ENCODE assay signal across 7 mouse cellular contexts in the genomic region with DNA sequence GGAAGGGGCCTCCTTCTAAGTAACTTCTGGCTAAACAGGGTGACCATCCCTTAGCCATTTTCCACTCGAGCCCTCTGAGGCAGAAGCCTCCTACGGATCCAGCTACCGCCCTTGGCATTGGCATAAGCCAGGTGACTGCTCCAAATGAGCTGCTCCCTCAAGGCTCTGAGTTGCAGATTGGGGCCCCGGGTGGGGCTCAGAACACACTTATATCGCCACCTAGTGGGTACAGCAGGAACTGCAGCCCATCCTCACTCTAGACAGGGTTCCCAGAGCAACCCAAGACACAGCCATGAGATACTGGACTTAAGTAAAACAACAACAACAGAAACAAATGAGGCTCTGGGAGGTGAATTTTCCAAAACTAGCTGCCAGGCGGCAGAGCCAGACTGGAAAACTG. TPM values are rescaled to one million over a fixed set of nuclear protein-coding genes. Genes with fewer than 3 reads are reported as not detected.
DNase-seq lines count a peak whose midpoint lies in the region; ATAC-seq lines count a peak whose summit lies in the region.

No protein-coding gene starts in this region.

- no peak overlapping the region for H3K27ac ChIP-seq in intestine, embryonic 14.5 days (ENCODE audit: low read depth)

- 0 out of 2 replicates have a peak, but pooled peaks cover 2% of the 10 kb centered on the region for H3K4me1 ChIP-seq in intestine, embryonic 14.5 days (replicated peaks; ENCODE audit: control insufficient read depth, insufficient read depth, low read length)

- intact Hi-C loops in gastrocnemius, postnatal 14 days (cut with DNase I; ENCODE audit: low total_unique reads): loop anchor here (5.0 to 10.0 kb wide), 2 partner anchors 174 to 253 kb away; no protein-coding TSS in a partner anchor
- intact Hi-C loops in left cerebral cortex, postnatal 10 days (cut with DNase I): no loop called here

- 2% methylated on average over 6 of the region's 6 CpGs for WGBS in intestine, embryonic 14.5 days

- no peak overlapping the region for H3K9ac ChIP-seq in intestine, embryonic 14.5 days (ENCODE audit: low read length)

- no peaks in the 10 kb centered on the region for H3K36me3 ChIP-seq in intestine, embryonic 14.5 days (ENCODE audit: control insufficient read depth, insufficient read depth, low read length)

- peak; percentile 69 for ATAC-seq in activated CD4-positive, CD25-positive, alpha-beta regulatory T cell, adult 4 months
- ATAC-seq in common myeloid progenitor, adult 5-6 weeks (replicated peaks; ENCODE audit: low read depth, poor library complexity, severe bottlenecking): peak; percentile 90
- peak; percentile 74; the same call in 1 of the 2 replicates for ATAC-seq in intestine, embryonic 14.5 days (replicated peaks; ENCODE audit: low FRiP score, low TSS enrichment, low read depth)
- ATAC-seq in megakaryocyte-erythroid progenitor cell, adult 5-6 weeks (replicated peaks; ENCODE audit: low FRiP score, low TSS enrichment, poor library complexity, severe bottlenecking): peak; percentile 80

- peak; percentile 72 for DNase-seq in gastrocnemius, postnatal 14 days
- peak; percentile 94 for DNase-seq in intestine, embryonic 14.5 days (ENCODE audit: low spot score)
- DNase-seq in left cerebral cortex, postnatal 10 days (ENCODE audit: extremely low spot score in 1 of 2, low spot score in 2 of 2): peak; percentile 58 to 73
- DNase-seq in right cerebral cortex, postnatal 36 days (ENCODE audit: low spot score in 2 of 2): peak; percentile 49 to 57

- no peaks in the 10 kb centered on the region for H3K27me3 ChIP-seq in intestine, embryonic 14.5 days (replicated peaks; ENCODE audit: control insufficient read depth, insufficient read depth, low read length)

- peak overlapping the region; percentile 36 for H3K4me2 ChIP-seq in intestine, embryonic 14.5 days (ENCODE audit: low read length)

- no peaks in the 10 kb centered on the region for H3K9me3 ChIP-seq in intestine, embryonic 14.5 days (ENCODE audit: control insufficient read depth, low read length)

- no peak overlapping the region for H3K4me3 ChIP-seq in intestine, embryonic 14.5 days (ENCODE audit: low read depth, low read length)

RNA-seq across cellular contexts. Expression of a gene that starts 15.8 kb away (rescaled TPM):
- 100 to 1,000 TPM; 147 to 184 TPM for polyA plus RNA-seq in activated CD4-positive, CD25-positive, alpha-beta regulatory T cell, adult 4 months (2017; shearing (Covaris generic))
- total RNA-seq in common myeloid progenitor, adult 5-6 weeks (2017): 103 and 131 TPM in 2 replicates
- total RNA-seq in gastrocnemius, postnatal 14 days (2021): 10 to 100 TPM; 36.2 to 39.1 TPM
- polyA plus RNA-seq in intestine, embryonic 14.5 days (2014; fragmentation: Nextera tagmentation; extraction: Ambion mirVana): 134 and 142 TPM in 2 replicates
- total RNA-seq in left cerebral cortex, postnatal 10 days (2021): 10 to 100 TPM; 50.3 to 52.8 TPM
- 115 and 118 TPM in 2 replicates for total RNA-seq in megakaryocyte-erythroid progenitor cell, adult 5-6 weeks (2014; fragmentation: Nextera tagmentation)
- 67.8 and 111 TPM in 2 replicates for total RNA-seq in megakaryocyte-erythroid progenitor cell, adult 5-6 weeks (2017)

RNA-seq across cellular contexts. Expression of a gene that starts 23.9 kb away (rescaled TPM):
- polyA plus RNA-seq in activated CD4-positive, CD25-positive, alpha-beta regulatory T cell, adult 4 months (2017; shearing (Covaris generic)): not detected
- total RNA-seq in common myeloid progenitor, adult 5-6 weeks (2017): not detected in 2 replicates
- total RNA-seq in gastrocnemius, postnatal 14 days (2021): not detected
- not detected in 2 replicates for polyA plus RNA-seq in intestine, embryonic 14.5 days (2014; fragmentation: Nextera tagmentation; extraction: Ambion mirVana)
- total RNA-seq in left cerebral cortex, postnatal 10 days (2021): not detected
- not detected in 2 replicates for total RNA-seq in megakaryocyte-erythroid progenitor cell, adult 5-6 weeks (2014; fragmentation: Nextera tagmentation)
- not detected in 2 replicates for total RNA-seq in megakaryocyte-erythroid progenitor cell, adult 5-6 weeks (2017)
